ENCODE assay signal across 7 mouse cellular contexts in the genomic region with DNA sequence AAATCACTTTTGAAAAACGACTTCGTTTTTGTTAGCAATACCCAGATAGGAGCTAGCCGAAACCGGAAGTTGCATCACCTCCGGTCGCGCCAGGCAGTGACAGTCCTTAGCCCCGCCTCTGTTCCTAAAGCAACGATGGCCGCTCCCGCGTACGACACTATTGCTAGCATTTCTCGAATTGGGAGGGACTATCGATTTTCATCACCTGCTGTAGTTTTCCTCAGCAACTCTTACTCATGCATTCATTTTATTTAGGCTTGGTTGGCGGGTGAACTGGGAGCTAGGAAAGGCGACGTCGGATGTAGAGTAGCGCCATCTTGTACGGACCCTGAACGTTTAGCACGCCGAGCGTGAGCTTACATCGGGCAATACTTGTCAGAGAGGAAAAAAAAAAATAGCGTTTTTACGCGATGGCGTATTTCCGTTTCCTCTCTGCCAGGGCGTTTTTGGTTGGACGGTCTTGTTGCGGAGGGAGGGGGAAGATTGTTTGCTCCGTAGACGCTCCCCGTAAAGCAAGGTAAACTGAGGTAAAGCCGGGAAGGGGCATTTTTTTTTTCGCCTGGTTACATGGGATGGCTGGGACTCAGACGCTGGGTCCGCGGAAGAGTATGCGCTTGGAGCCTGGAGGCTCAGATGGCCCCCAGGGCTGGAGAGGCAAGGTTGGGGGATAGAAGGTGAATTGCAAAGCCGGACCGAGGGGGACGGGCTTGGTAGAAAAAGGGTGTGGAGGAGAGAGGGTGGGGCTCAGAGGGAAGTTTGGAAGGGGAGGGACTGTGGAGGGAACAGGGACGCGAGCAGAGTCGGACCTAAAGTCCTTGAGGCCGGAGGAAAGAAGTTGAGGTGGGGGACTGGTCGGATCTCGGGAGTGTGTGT. TPM values are rescaled to one million over a fixed set of nuclear protein-coding genes. Genes with fewer than 3 reads are reported as not detected.
DNase-seq lines count a peak whose midpoint lies in the region; ATAC-seq lines count a peak whose summit lies in the region.

A gene (minus strand): TSS at position 64 of the 873 bp plus-strand sequence.
A gene (plus strand): TSS at position 449 of the 873 bp plus-strand sequence.

- peak within 1 kb of the TSS; percentile 93 for H3K4me2 ChIP-seq in intestine, embryonic 16.5 days (ENCODE audit: low read depth, low read length)
- H3K4me2 ChIP-seq in midbrain, embryonic 11.5 days = peak within 1 kb of the TSS; percentile 92

- peaks cover 21% of the 10 kb centered on the region for H3K4me1 ChIP-seq in intestine, embryonic 16.5 days (ENCODE audit: control insufficient read depth, insufficient read depth, low read length)
- H3K4me1 ChIP-seq in midbrain, embryonic 11.5 days (ENCODE audit: control insufficient read depth, insufficient read depth, low read length) = peaks cover 18% of the 10 kb centered on the region

- H3K9ac ChIP-seq in intestine, embryonic 16.5 days (ENCODE audit: low read depth, low read length) = peak within 1 kb of the TSS; percentile 84
- peak within 1 kb of the TSS; percentile 90 for H3K9ac ChIP-seq in midbrain, embryonic 11.5 days (ENCODE audit: low read length)

- intact Hi-C loops in left cerebral cortex, postnatal 36 days (cut with DNase I) = loop anchor here (5.0 kb wide), 1 partner anchor 153 kb away; no protein-coding TSS in a partner anchor

- peak; percentile 87 for DNase-seq in adrenal gland, adult 8-10 months
- DNase-seq in embryo, embryonic 11.5 days (ENCODE audit: low read depth, low spot score) = peak; percentile 85
- DNase-seq in gastrocnemius, postnatal 4 days (ENCODE audit: low spot score in 2 of 2) = peak; percentile 75 to 89
- DNase-seq in left cerebral cortex, postnatal 36 days (ENCODE audit: low spot score in 2 of 2) = peak; percentile 91 to 94
- peak; percentile 99 for DNase-seq in midbrain, embryonic 11.5 days (ENCODE audit: low spot score, missing footprints)
- DNase-seq in skeletal muscle tissue, adult 2 months (ENCODE audit: low read depth, low spot score) = peak; percentile 92

- H3K36me3 ChIP-seq in intestine, embryonic 16.5 days (ENCODE audit: control insufficient read depth, insufficient read depth, low read length) = peaks cover 4% of the 10 kb centered on the region; the same call in 1 of the 2 replicates
- peaks cover 7% of the 10 kb centered on the region; the same call in 1 of the 2 replicates for H3K36me3 ChIP-seq in midbrain, embryonic 11.5 days (ENCODE audit: control insufficient read depth, insufficient read depth, low read length)

- peak within 1 kb of the TSS; percentile 64 for H3K27ac ChIP-seq in intestine, embryonic 16.5 days (ENCODE audit: low read length)
- H3K27ac ChIP-seq in midbrain, embryonic 11.5 days (ENCODE audit: low read depth, low read length) = peak within 1 kb of the TSS; percentile 56; the same call in 1 of the 2 replicates

- H3K4me3 ChIP-seq in intestine, embryonic 16.5 days (ENCODE audit: low read length) = peak within 1 kb of the TSS; percentile 81
- H3K4me3 ChIP-seq in midbrain, embryonic 11.5 days (ENCODE audit: low read depth, low read length) = peak within 1 kb of the TSS; percentile 91

- H3K9me3 ChIP-seq in intestine, embryonic 16.5 days (ENCODE audit: control insufficient read depth, low read length) = no peaks in the 10 kb centered on the region
- H3K9me3 ChIP-seq in midbrain, embryonic 11.5 days (ENCODE audit: control insufficient read depth, low read length) = no peaks in the 10 kb centered on the region; the same call in 1 of the 2 replicates

- ATAC-seq in intestine, embryonic 16.5 days = peak; percentile 94
- ATAC-seq in midbrain, embryonic 11.5 days (ENCODE audit: low FRiP score) = peak; percentile 93

- under 1% methylated on average over 52 of the region's 52 CpGs for WGBS in intestine, embryonic 16.5 days
- WGBS in midbrain, embryonic 11.5 days = under 1% methylated on average over 52 of the region's 52 CpGs

- H3K27me3 ChIP-seq in intestine, embryonic 16.5 days (replicated peaks; ENCODE audit: control insufficient read depth, insufficient read depth, low read length) = no peaks in the 10 kb centered on the region
- no peaks in the 10 kb centered on the region for H3K27me3 ChIP-seq in midbrain, embryonic 11.5 days (ENCODE audit: control insufficient read depth, insufficient read depth, low read length)

RNA-seq across cellular contexts. Expression of the first gene that starts in this region (rescaled TPM):
- total RNA-seq in adrenal gland, adult 8-10 months (2022) = 10 to 100 TPM; 44.3 to 65.6 (median 54.7) TPM
- total RNA-seq in gastrocnemius, postnatal 4 days (2021) = 10 to 100 TPM; 34.3 to 40.7 TPM
- polyA plus RNA-seq in intestine, embryonic 16.5 days (2015; fragmentation: Nextera tagmentation; extraction: Ambion mirVana) = 35.4 and 35.5 TPM in 2 replicates
- total RNA-seq in left cerebral cortex, postnatal 36 days (2021) = 10 to 100 TPM; 42.5 to 57.4 TPM
- 22.8 and 22.9 TPM in 2 replicates for polyA plus RNA-seq in midbrain, embryonic 11.5 days (2014; fragmentation: Nextera tagmentation; extraction: Ambion mirVana)

RNA-seq across cellular contexts. Expression of the second gene that starts in this region (rescaled TPM):
- total RNA-seq in adrenal gland, adult 8-10 months (2022) = 10 to 100 TPM; 53.5 to 58.2 (median 55.9) TPM
- 10 to 100 TPM; 31.0 to 36.5 TPM for total RNA-seq in gastrocnemius, postnatal 4 days (2021)
- polyA plus RNA-seq in intestine, embryonic 16.5 days (2015; fragmentation: Nextera tagmentation; extraction: Ambion mirVana) = 28.3 TPM in 2 replicates
- total RNA-seq in left cerebral cortex, postnatal 36 days (2021) = 10 to 100 TPM; 53.6 to 57.8 TPM
- 26.8 and 34.2 TPM in 2 replicates for polyA plus RNA-seq in midbrain, embryonic 11.5 days (2014; fragmentation: Nextera tagmentation; extraction: Ambion mirVana)

Comparison
In these comparisons a context has a peak if more than half of its experiments do, and no peak if none do; other contexts are left out.
1. Peak in every context shown above with its lines: DNase-seq, ATAC-seq, H3K4me3 ChIP-seq and H3K27ac ChIP-seq.